In the genomic region with DNA sequence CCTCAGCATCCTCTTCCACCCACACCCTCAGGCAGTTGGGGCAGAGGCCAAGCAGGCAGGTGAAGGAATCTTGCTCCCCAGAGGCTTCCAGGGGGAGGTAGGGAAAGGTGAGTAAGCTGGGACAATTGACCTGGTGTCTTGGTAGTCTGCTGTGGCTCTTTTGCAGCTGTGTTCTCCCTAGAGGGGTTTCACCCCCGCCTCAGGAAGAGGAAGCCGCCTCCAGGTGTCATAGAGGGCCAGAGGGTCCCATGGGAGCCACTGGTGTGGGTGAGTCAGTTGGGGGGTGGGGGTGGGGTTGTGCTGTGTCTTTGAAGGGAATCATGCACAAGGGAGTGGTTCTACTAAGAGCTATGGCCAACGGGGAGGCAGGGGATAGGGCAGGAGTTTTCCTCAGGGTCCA, we compare ENCODE assay signal across 16 mouse cellular contexts.
DNase-seq lines count a peak whose midpoint lies in the region; ATAC-seq and TF ChIP-seq lines count a peak whose summit lies in the region.
"Had no signal": no experiment of that assay in that cellular context is flagged by ENCODE, and none has a peak within 500 bp of the region (broad histone marks: within the 10 kb centered on the region; RNA-seq: fewer than 3 reads in every experiment).

No protein-coding gene starts in this region.

- H3K9ac ChIP-seq in heart, embryonic 11.5 days (ENCODE audit: low read depth, low read length), result no peak overlapping the region; the same call in 1 of the 2 replicates
- H3K9ac ChIP-seq in liver, embryonic 14.5 days (replicated peaks), result no peak overlapping the region
- no peak overlapping the region for H3K9ac ChIP-seq in midbrain, embryonic 13.5 days (replicated peaks)
- H3K9ac ChIP-seq: hindbrain, embryonic 13.5 days; intestine, embryonic 15.5 days; kidney, embryonic 15.5 days; midbrain, embryonic 15.5 days had no signal

- no peaks in the 10 kb centered on the region for H3K9me3 ChIP-seq in heart, embryonic 11.5 days (replicated peaks; ENCODE audit: control insufficient read depth, low read length)
- no peaks in the 10 kb centered on the region for H3K9me3 ChIP-seq in liver, embryonic 14.5 days (ENCODE audit: control insufficient read depth, low read length)
- H3K9me3 ChIP-seq in midbrain, embryonic 13.5 days, result no peaks in the 10 kb centered on the region
- H3K9me3 ChIP-seq: hindbrain, embryonic 13.5 days; intestine, embryonic 15.5 days; kidney, embryonic 15.5 days; midbrain, embryonic 15.5 days had no signal

- TF ChIP-seq CTCF in thymus, adult 2 months (IDR thresholded peaks at IDR 0.05; ENCODE audit: borderline replicate concordance, control insufficient read depth, extremely low read depth, insufficient read depth, low read length, poor library complexity), result no peak
- TF ChIP-seq CTCF in liver, embryonic 14.5 days (IDR thresholded peaks at IDR 0.05; ENCODE audit: low read depth), result no peak

- H3K27ac ChIP-seq in heart, embryonic 11.5 days (ENCODE audit: low read depth, low read length), result peak overlapping the region; percentile 99
- no peak overlapping the region for H3K27ac ChIP-seq in thymus, adult 2 months (ENCODE audit: control insufficient read depth, insufficient read depth, low read length)
- peak overlapping the region; percentile 93 for H3K27ac ChIP-seq in liver, embryonic 14.5 days
- no peak overlapping the region for H3K27ac ChIP-seq in midbrain, embryonic 13.5 days
- H3K27ac ChIP-seq: hindbrain, embryonic 13.5 days; intestine, embryonic 15.5 days; kidney, embryonic 15.5 days; macrophage; midbrain, embryonic 15.5 days had no signal

- TF ChIP-seq POLR2A in thymus, adult 2 months (IDR thresholded peaks at IDR 0.05; ENCODE audit: control insufficient read depth, extremely low read depth, insufficient read depth, low read length, poor library complexity), result no peak

- no peaks in the 10 kb centered on the region for H3K36me3 ChIP-seq in heart, embryonic 11.5 days (ENCODE audit: control insufficient read depth, insufficient read depth, low read length)
- H3K36me3 ChIP-seq in thymus, adult 2 months (ENCODE audit: control insufficient read depth, insufficient read depth, low read length), result no peaks in the 10 kb centered on the region
- H3K36me3 ChIP-seq in liver, embryonic 14.5 days (replicated peaks; ENCODE audit: control insufficient read depth, insufficient read depth, low read depth), result no peaks in the 10 kb centered on the region
- H3K36me3 ChIP-seq in splenic B cell, adult 2 months (ENCODE audit: control insufficient read depth, insufficient read depth, low read length, poor library complexity, severe bottlenecking), result no peaks in the 10 kb centered on the region
- H3K36me3 ChIP-seq in midbrain, embryonic 13.5 days, result no peaks in the 10 kb centered on the region
- H3K36me3 ChIP-seq: hindbrain, embryonic 13.5 days; intestine, embryonic 15.5 days; kidney, embryonic 15.5 days; midbrain, embryonic 15.5 days had no signal

- WGBS in heart, embryonic 11.5 days (ENCODE audit: insufficient replicate concordance), result 87% methylated on average over 3 of the region's 3 CpGs
- 12% methylated on average over 3 of the region's 3 CpGs for WGBS in thymus, adult 2 months
- WGBS in liver, embryonic 14.5 days (ENCODE audit: insufficient replicate concordance), result 59% methylated on average over 3 of the region's 3 CpGs
- WGBS in midbrain, embryonic 13.5 days, result 88% methylated on average over 3 of the region's 3 CpGs

- DNase-seq in heart, adult 8-10 months (ENCODE audit: low spot score), result no peak
- DNase-seq in thymus, adult 2 months, result peak; percentile 10
- DNase-seq in thymus, postnatal 10 days (ENCODE audit: low spot score in 2 of 2), result no peak
- no peak for DNase-seq in liver, embryonic 14.5 days (ENCODE audit: low read depth in 3 of 3, low spot score in 3 of 3)
- DNase-seq in splenic B cell, adult 2 months (ENCODE audit: low read depth, low spot score), result peak; percentile 90
- no peak for DNase-seq in c-Kit-positive CD71-positive TER-119-positive erythroid progenitor cells, embryonic 14.5 days (ENCODE audit: low spot score)
- DNase-seq: adrenal gland, postnatal 25 days; gastrocnemius, postnatal 25 days had no signal

- H3K4me2 ChIP-seq in heart, embryonic 11.5 days, result no peak overlapping the region
- H3K4me2 ChIP-seq in liver, embryonic 14.5 days (ENCODE audit: low read depth), result no peak overlapping the region
- H3K4me2 ChIP-seq in midbrain, embryonic 13.5 days (replicated peaks), result no peak overlapping the region
- H3K4me2 ChIP-seq: hindbrain, embryonic 13.5 days; intestine, embryonic 15.5 days; kidney, embryonic 15.5 days; midbrain, embryonic 15.5 days had no signal

- TF ChIP-seq EP300 in liver, embryonic 14.5 days (IDR thresholded peaks at IDR 0.05; ENCODE audit: low read depth), result no peak

- no peak for ATAC-seq in heart, embryonic 11.5 days (replicated peaks; ENCODE audit: insufficient number of reproducible peaks, low FRiP score, low TSS enrichment)
- ATAC-seq in liver, embryonic 14.5 days (ENCODE audit: insufficient read depth), result no peak
- no peak for ATAC-seq in midbrain, embryonic 13.5 days
- ATAC-seq: activated CD4-positive, CD25-positive, alpha-beta regulatory T cell, adult 4 months; intestine, embryonic 15.5 days; midbrain, embryonic 15.5 days had no signal

- H3K4me3 ChIP-seq in heart, embryonic 11.5 days (ENCODE audit: low read depth, low read length), result no peak overlapping the region
- no peak overlapping the region for H3K4me3 ChIP-seq in thymus, adult 2 months (ENCODE audit: control insufficient read depth, insufficient read depth, low read length)
- no peak overlapping the region for H3K4me3 ChIP-seq in liver, embryonic 14.5 days (ENCODE audit: insufficient read depth in 1 of 2, low read depth in 2 of 2, low read length in 2 of 2)
- no peak overlapping the region for H3K4me3 ChIP-seq in midbrain, embryonic 13.5 days (replicated peaks)
- H3K4me3 ChIP-seq: hindbrain, embryonic 13.5 days; intestine, embryonic 15.5 days; kidney, embryonic 15.5 days; midbrain, embryonic 15.5 days had no signal

- H3K4me1 ChIP-seq in heart, embryonic 11.5 days (ENCODE audit: control insufficient read depth, insufficient read depth, low read length), result peaks cover 50% of the 10 kb centered on the region
- H3K4me1 ChIP-seq in thymus, adult 2 months (replicated peaks; ENCODE audit: control insufficient read depth, insufficient read depth, low read length), result peaks cover 38% of the 10 kb centered on the region
- H3K4me1 ChIP-seq in liver, embryonic 14.5 days (replicated peaks; ENCODE audit: control insufficient read depth in 2 of 2, insufficient read depth in 2 of 2, low read length in 1 of 2), result peaks cover 65 to 73% of the 10 kb centered on the region in 2 experiments
- H3K4me1 ChIP-seq in midbrain, embryonic 13.5 days (replicated peaks), result no peaks in the 10 kb centered on the region
- H3K4me1 ChIP-seq: intestine, embryonic 15.5 days; midbrain, embryonic 15.5 days had no signal

- H3K27me3 ChIP-seq in heart, embryonic 11.5 days (ENCODE audit: control insufficient read depth, insufficient read depth, low read length), result no peaks in the 10 kb centered on the region
- no peaks in the 10 kb centered on the region for H3K27me3 ChIP-seq in thymus, adult 2 months (ENCODE audit: control insufficient read depth, insufficient read depth, low read length)
- H3K27me3 ChIP-seq in liver, embryonic 14.5 days (ENCODE audit: control insufficient read depth, insufficient read depth, low read length), result no peaks in the 10 kb centered on the region
- no peaks in the 10 kb centered on the region for H3K27me3 ChIP-seq in splenic B cell, adult 2 months (ENCODE audit: control insufficient read depth, insufficient read depth, low read length, poor library complexity, severe bottlenecking)
- no peaks in the 10 kb centered on the region for H3K27me3 ChIP-seq in midbrain, embryonic 13.5 days
- H3K27me3 ChIP-seq: hindbrain, embryonic 13.5 days; intestine, embryonic 15.5 days; kidney, embryonic 15.5 days; midbrain, embryonic 15.5 days had no signal

Comparison
In these comparisons a context has a peak if more than half of its experiments do, and no peak if none do; other contexts are left out.
1. DNase-seq: peak in thymus, adult 2 months (single experiment) and splenic B cell, adult 2 months (single experiment); none in heart, adult 8-10 months (single experiment), thymus, postnatal 10 days (0 of 2), liver, embryonic 14.5 days (0 of 3) and c-Kit-positive CD71-positive TER-119-positive erythroid progenitor cells, embryonic 14.5 days (single experiment).
2. H3K27ac ChIP-seq: peak in heart, embryonic 11.5 days (single experiment) and liver, embryonic 14.5 days (single experiment); none in thymus, adult 2 months (single experiment) and midbrain, embryonic 13.5 days (single experiment).